Mouse (Mus musculus) limb, embryonic 15.5 days (tissue): ENCODE results near the gene Hecw2. TPM values are rescaled to one million over a fixed set of nuclear protein-coding genes. Genes with fewer than 3 reads are reported as not detected.

ENCODE experiments used
- ATAC-seq: fragments of 200-750 bp; cut with Nextera tagmentation; 2 replicates; pipeline ENCODE4 v1.8.0; 2017; ENCODE audit warnings: low read depth, moderate TSS enrichment; ENCODE audit not compliant: insufficient number of reproducible peaks, low FRiP score, low TSS enrichment
- H3K27ac ChIP-seq: fragments of 300-500 bp; sonication (generic); 2 replicates; pipeline ENCODE4 v1.5.1; 2015; ENCODE audit warnings: moderate library complexity, mild to moderate bottlenecking, inconsistent platforms
- H3K27me3 ChIP-seq: fragments of 300-500 bp; sonication (generic); 2 replicates; pipeline ENCODE4 v1.6.1; 2015; ENCODE audit warnings: inconsistent platforms
- H3K36me3 ChIP-seq: fragments of 300-500 bp; sonication (generic); 2 replicates; pipeline ENCODE4 v1.6.1; 2015; ENCODE audit warnings: inconsistent platforms
- H3K4me1 ChIP-seq: fragments of 300-500 bp; sonication (generic); 2 replicates; pipeline ENCODE4 v1.6.1; 2015; ENCODE audit warnings: inconsistent platforms
- H3K4me2 ChIP-seq: fragments of 300-500 bp; sonication (generic); 2 replicates; pipeline ENCODE4 v1.6.1; 2015; ENCODE audit warnings: mild to moderate bottlenecking, inconsistent platforms
- H3K4me3 ChIP-seq: fragments of 300-500 bp; sonication (generic); 2 replicates; pipeline ENCODE4 v1.5.1; 2015; ENCODE audit warnings: mild to moderate bottlenecking, inconsistent platforms
- H3K9ac ChIP-seq: fragments of 300-500 bp; sonication (generic); 2 replicates; pipeline ENCODE4 v1.6.1; 2015; ENCODE audit warnings: inconsistent platforms
- H3K9me3 ChIP-seq: fragments of 300-500 bp; sonication (generic); 2 replicates; pipeline ENCODE4 v1.6.1; 2016; ENCODE audit warnings: inconsistent platforms
- WGBS: fragments of 180-500 bp; shearing (Covaris S2); methylation state at CpG from one replicate; pipeline ENCODE4 v1.1.7; 2015; 5-methylcytosine and 5-hydroxymethylcytosine counted together
- polyA plus RNA-seq: library from polyadenylated mRNA; unstranded; fragments of >200 nt; fragmentation: Nextera tagmentation; extraction: Ambion mirVana; gene quantifications from 2 replicates; pipeline ENCODE4 v1.2.1, GENCODE M21; 2015

Hecw2 gene
- polyA plus RNA-seq, 1 experiment from 2014 or later = 4.4 TPM

- WGBS = 62% methylated on average over 3 of the region's 3 CpGs
- no peaks in the 10 kb centered on the region for H3K27me3 ChIP-seq
Measured at GRCm38 (mm10) chr1:53860611-53861010, 334.4 kb downstream of the Hecw2 start.

DNA sequence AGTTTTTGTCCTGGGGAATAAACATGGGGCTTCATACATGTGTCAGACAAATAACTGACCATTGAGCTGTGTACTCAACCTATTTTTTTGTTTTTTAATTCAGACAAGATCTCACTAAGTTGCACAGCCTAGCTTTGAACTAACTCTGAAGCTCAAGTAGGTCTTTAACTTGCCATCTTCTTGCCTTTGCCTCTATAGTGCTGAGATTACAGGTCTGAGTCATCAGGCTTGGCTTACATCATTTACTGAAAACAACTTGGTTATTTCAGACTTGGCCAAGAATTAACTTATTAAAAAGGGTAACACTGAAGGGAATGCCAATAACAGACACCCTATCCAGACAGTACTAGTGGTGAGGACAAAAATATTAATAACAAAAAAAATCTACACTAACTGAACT, 335.8 kb downstream of the Hecw2 start:
- no peak for ATAC-seq
- H3K4me3 ChIP-seq = no peak overlapping the region

More at GRCm38 (mm10) chr1:53860611-53861010, 334.4 kb downstream of the Hecw2 start:
- Histone ChIP-seq H3K9me3 (no peaks in the 10 kb centered on the region), H3K4me1 (no peaks in the 10 kb centered on the region), H3K27ac (no peak overlapping the region), H3K36me3 (no peaks in the 10 kb centered on the region), H3K9ac (no peak overlapping the region), H3K4me3 (no peak overlapping the region), H3K4me2 (no peak overlapping the region)
- ATAC-seq = no peak

DNA sequence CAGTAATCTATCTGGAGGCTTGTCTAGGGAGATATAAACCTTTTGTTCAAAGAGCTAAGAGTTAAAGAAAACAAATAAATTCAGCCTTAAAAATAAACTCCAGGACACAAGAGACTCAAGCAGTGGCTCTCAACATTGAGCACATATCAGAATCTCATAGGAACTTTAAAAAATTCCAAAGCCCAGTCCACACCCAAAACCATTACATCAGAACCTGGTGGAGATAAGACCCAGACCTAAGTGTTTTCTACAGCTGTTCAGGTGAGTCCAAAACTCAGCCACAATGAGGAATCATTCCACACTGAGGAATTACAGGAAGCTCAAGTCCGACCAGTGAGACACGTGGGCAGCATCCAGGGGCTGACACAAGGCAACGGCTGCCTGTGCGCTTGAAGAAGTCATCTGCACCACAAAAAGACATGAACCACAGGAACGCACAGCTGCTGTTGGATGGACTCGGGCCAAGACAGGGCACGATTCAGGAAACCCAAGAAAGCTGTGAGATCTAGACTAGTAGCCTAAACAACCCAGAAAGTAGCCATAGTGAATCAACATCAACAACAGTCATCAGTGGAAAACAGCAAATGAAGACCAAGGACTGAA, 338.4 kb downstream of the Hecw2 start:
- Histone ChIP-seq H3K36me3 (no peaks in the 10 kb centered on the region), H3K4me2 (no peak overlapping the region), H3K27me3 (no peaks in the 10 kb centered on the region), H3K4me1 (no peaks in the 10 kb centered on the region), H3K9ac (no peak overlapping the region), H3K4me3 (no peak overlapping the region), H3K27ac (no peak overlapping the region), H3K9me3 (no peaks in the 10 kb centered on the region)
- WGBS = 73% methylated on average over 7 of the region's 7 CpGs
- ATAC-seq = no peak

More for the DNA sequence above, 335.8 kb downstream of the Hecw2 start:
- Histone ChIP-seq H3K27me3 (no peaks in the 10 kb centered on the region), H3K27ac (no peak overlapping the region), H3K9me3 (no peaks in the 10 kb centered on the region), H3K36me3 (no peaks in the 10 kb centered on the region), H3K4me2 (no peak overlapping the region), H3K4me1 (no peaks in the 10 kb centered on the region), H3K9ac (no peak overlapping the region)

DNA sequence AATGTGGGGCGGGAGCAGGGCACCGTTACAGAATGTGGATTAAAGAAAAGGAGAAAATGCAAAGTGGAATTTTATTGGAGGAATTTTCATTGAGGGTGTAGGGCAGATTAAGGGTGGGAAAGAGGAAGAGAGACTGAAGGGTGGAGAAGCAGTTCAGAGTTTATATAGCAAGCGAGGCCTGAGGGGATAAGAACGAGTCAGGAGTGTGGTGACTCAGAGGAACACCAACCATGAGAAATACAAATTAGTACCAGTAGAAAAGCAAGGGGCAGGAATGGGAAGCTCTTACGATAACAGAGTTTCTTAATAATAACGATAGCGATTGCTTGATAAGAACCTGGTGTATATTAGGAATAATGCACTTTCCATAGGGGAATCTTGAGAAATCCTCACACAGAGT, 339.2 kb downstream of the Hecw2 start:
- no peaks in the 10 kb centered on the region for H3K27me3 ChIP-seq
- no peaks in the 10 kb centered on the region; the same call in 1 of the 2 replicates for H3K4me1 ChIP-seq
- WGBS = 69% methylated on average over 7 of the region's 7 CpGs
- no peak overlapping the region for H3K9ac ChIP-seq
- H3K36me3 ChIP-seq = no peaks in the 10 kb centered on the region
- H3K4me2 ChIP-seq = no peak overlapping the region
- H3K4me3 ChIP-seq = no peak overlapping the region
- no peak for ATAC-seq
- H3K27ac ChIP-seq = no peak overlapping the region
- no peaks in the 10 kb centered on the region for H3K9me3 ChIP-seq

DNA sequence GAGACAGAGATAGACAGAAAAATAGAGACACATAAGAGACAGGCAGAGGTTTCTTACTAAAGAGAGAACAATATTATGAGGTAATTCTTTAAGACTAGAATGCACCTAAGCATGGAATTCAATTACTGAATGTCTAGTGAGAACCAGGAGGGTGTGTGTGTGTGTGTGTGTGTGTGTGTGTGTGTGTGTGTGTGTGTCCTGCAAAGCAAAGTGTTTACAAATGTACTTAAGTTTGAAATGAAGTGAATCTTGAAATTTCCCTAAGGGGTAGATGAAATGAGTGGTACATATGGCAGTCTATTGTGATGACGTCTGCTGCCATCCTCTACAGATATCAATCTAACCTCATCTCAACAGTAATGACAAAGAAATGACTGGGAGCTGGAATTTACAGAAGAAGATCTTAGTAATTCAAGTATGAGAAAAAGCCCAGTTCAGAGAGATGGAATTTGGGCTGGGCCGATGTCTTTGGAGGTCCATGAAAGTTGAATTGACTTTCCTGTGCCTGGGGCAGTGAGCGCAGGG, 342.8 kb downstream of the Hecw2 start:
- no peaks in the 10 kb centered on the region for H3K36me3 ChIP-seq
- H3K9ac ChIP-seq = no peak overlapping the region
- H3K4me1 ChIP-seq = no peaks in the 10 kb centered on the region; the same call in 1 of the 2 replicates
- H3K9me3 ChIP-seq = no peaks in the 10 kb centered on the region
- WGBS = 79% methylated on average over 3 of the region's 3 CpGs
- no peaks in the 10 kb centered on the region for H3K27me3 ChIP-seq
- no peak overlapping the region for H3K4me2 ChIP-seq
- no peak overlapping the region for H3K27ac ChIP-seq
- no peak overlapping the region for H3K4me3 ChIP-seq
- no peak for ATAC-seq

GRCm38 (mm10) chr1:53851334-53851733, 343.6 kb downstream of the Hecw2 start:
- H3K9ac ChIP-seq = no peak overlapping the region
- H3K36me3 ChIP-seq = no peaks in the 10 kb centered on the region
- WGBS = 72% methylated on average over 8 of the region's 8 CpGs
- no peak overlapping the region for H3K27ac ChIP-seq
- H3K4me3 ChIP-seq = no peak overlapping the region
- H3K27me3 ChIP-seq = no peaks in the 10 kb centered on the region
- no peaks in the 10 kb centered on the region; the same call in 1 of the 2 replicates for H3K4me1 ChIP-seq
- H3K4me2 ChIP-seq = no peak overlapping the region
- ATAC-seq = no peak
- H3K9me3 ChIP-seq = no peaks in the 10 kb centered on the region

GRCm38 (mm10) chr1:53850891-53851290, 344.1 kb downstream of the Hecw2 start:
- ATAC-seq = no peak
- H3K4me2 ChIP-seq = no peak overlapping the region
- H3K36me3 ChIP-seq = no peaks in the 10 kb centered on the region
- no peaks in the 10 kb centered on the region; the same call in 1 of the 2 replicates for H3K4me1 ChIP-seq
- no peaks in the 10 kb centered on the region for H3K9me3 ChIP-seq
- H3K27me3 ChIP-seq = no peaks in the 10 kb centered on the region
- 78% methylated on average over 6 of the region's 6 CpGs for WGBS
- H3K27ac ChIP-seq = no peak overlapping the region
- H3K4me3 ChIP-seq = no peak overlapping the region
- H3K9ac ChIP-seq = no peak overlapping the region

DNA sequence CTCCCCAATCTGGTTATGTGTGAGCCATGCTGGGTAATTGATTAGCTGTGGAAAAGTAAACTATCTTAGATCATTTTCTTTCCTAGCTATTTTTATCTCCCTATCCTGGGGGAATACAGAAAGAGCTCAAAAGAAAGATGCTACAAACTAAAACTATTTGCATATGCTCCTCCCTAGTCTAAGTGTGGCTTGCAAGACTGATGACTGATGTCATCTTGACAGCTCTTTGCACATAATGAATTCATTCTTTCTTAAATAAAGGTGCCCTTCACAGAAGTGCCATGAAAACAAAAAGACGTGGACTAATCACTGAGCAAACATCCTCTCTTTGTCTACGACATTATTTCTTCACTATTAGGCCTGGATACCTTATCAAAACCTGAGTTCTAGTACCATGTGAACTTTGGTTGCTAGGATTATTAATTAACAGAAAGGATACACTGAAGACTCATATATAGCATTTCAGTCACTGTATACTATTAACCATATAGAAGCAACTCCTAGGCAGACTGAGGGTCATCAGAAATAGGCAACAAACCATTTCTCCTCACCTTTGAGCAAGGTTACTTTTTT, 348.2 kb downstream of the Hecw2 start:
- Histone ChIP-seq H3K9ac (no peak overlapping the region), H3K4me1 (no peaks in the 10 kb centered on the region; the same call in 1 of the 2 replicates), H3K36me3 (no peaks in the 10 kb centered on the region), H3K9me3 (no peaks in the 10 kb centered on the region), H3K4me3 (no peak overlapping the region), H3K4me2 (no peak overlapping the region), H3K27me3 (no peaks in the 10 kb centered on the region), H3K27ac (no peak overlapping the region)
- no peak for ATAC-seq
- 76% methylated on average over 2 of the region's 2 CpGs for WGBS

- no peak for ATAC-seq
- Histone ChIP-seq H3K9ac (no peak overlapping the region), H3K9me3 (no peaks in the 10 kb centered on the region), H3K4me1 (no peaks in the 10 kb centered on the region; the same call in 1 of the 2 replicates), H3K4me2 (no peak overlapping the region), H3K36me3 (no peaks in the 10 kb centered on the region), H3K27ac (peak overlapping the region; percentile 54; the same call in 1 of the 2 replicates), H3K4me3 (no peak overlapping the region), H3K27me3 (no peaks in the 10 kb centered on the region)
- 49% methylated on average over 8 of the region's 8 CpGs for WGBS
Measured at GRCm38 (mm10) chr1:53845854-53846253, 349.1 kb downstream of the Hecw2 start.

- 68% methylated on average over 5 of the region's 5 CpGs for WGBS
- H3K36me3 ChIP-seq = no peaks in the 10 kb centered on the region
- H3K4me3 ChIP-seq = no peak overlapping the region
- no peak overlapping the region for H3K4me2 ChIP-seq
- H3K27me3 ChIP-seq = no peaks in the 10 kb centered on the region
- H3K9ac ChIP-seq = no peak overlapping the region
- H3K27ac ChIP-seq = no peak overlapping the region
- H3K9me3 ChIP-seq = no peaks in the 10 kb centered on the region
- no peaks in the 10 kb centered on the region for H3K4me1 ChIP-seq
- no peak for ATAC-seq
Measured at GRCm38 (mm10) chr1:53844914-53845612, 349.9 kb downstream of the Hecw2 start.

GRCm38 (mm10) chr1:53844122-53844913, 350.6 kb downstream of the Hecw2 start:
- Histone ChIP-seq H3K27me3 (no peaks in the 10 kb centered on the region), H3K27ac (no peak overlapping the region)
- WGBS = 67% methylated on average over 8 of the region's 8 CpGs

More at GRCm38 (mm10) chr1:53844122-53844913, 350.6 kb downstream of the Hecw2 start:
- Histone ChIP-seq H3K9ac (no peak overlapping the region), H3K9me3 (no peaks in the 10 kb centered on the region), H3K4me1 (no peaks in the 10 kb centered on the region), H3K4me3 (no peak overlapping the region), H3K4me2 (no peak overlapping the region), H3K36me3 (no peaks in the 10 kb centered on the region)
- ATAC-seq = no peak
